Mouse (Mus musculus) granulocyte monocyte progenitor cell, adult 5-6 weeks (primary cell): ENCODE data around the gene Olfr920. TPM values are rescaled to one million over a fixed set of nuclear protein-coding genes. Genes with fewer than 3 reads are reported as not detected.

Experiments used
- ATAC-seq: replicated peaks from 2 replicates; pipeline ENCODE4 v1.8.0; 2016; ENCODE audit warnings: mild to moderate bottlenecking, moderate TSS enrichment, inconsistent platforms; ENCODE audit not compliant: poor library complexity, severe bottlenecking
- total RNA-seq, 2 experiments: library from RNA; stranded (forward) in 1 of 2; stranded (reverse) in 1 of 2; fragments of 200-712, 200-1000 nt in 1 of 2; fragments of >200 nt in 1 of 2; fragmentation: Nextera tagmentation in 1 of 2; gene quantifications; 2 replicates each; pipeline ENCODE4 v1.2.3; 2014 to 2017

Olfr920 gene
- total RNA-seq (2014; fragmentation: Nextera tagmentation): not detected in 2 replicates
- total RNA-seq (2017): 0.15 and 0.17 TPM in 2 replicates

- no peak for ATAC-seq
These were observed at the start of gene Olfr920 for GRCm38 (mm10) chr9:38751999-38752398. TSS of gene Olfr920 (plus strand) at chr9:38752299.

GRCm38 (mm10) chr9:38718102-38718501, 34.0 kb upstream of the Olfr920 start, which contains the start of gene Vwa5a:
TSS of gene Vwa5a (plus strand) at chr9:38718268.
- ATAC-seq: peak; percentile 87

GRCm38 (mm10) chr9:38718927-38719441, 33.1 kb upstream of the Olfr920 start:
- peak; percentile 59 for ATAC-seq

GRCm38 (mm10) chr9:38724044-38724443, 28.1 kb upstream of the Olfr920 start:
- ATAC-seq: peak; percentile 36

- ATAC-seq: peak; percentile 99
These were observed 23.9 kb upstream of the Olfr920 start for GRCm38 (mm10) chr9:38728218-38728617.

GRCm38 (mm10) chr9:38741408-38741807, 10.7 kb upstream of the Olfr920 start:
- peak; percentile 91 for ATAC-seq

GRCm38 (mm10) chr9:38744619-38745315, 7.3 kb upstream of the Olfr920 start:
- no peak for ATAC-seq

GRCm38 (mm10) chr9:38772768-38773167, 20.7 kb downstream of the Olfr920 start, which contains the start of gene Olfr921:
TSS of gene Olfr921 (plus strand) at chr9:38773068.
- ATAC-seq: no peak

- no peak for ATAC-seq
These were observed 40.6 kb downstream of the Olfr920 start for GRCm38 (mm10) chr9:38792689-38793088.

GRCm38 (mm10) chr9:38805696-38806095, 53.6 kb downstream of the Olfr920 start:
- no peak for ATAC-seq

Other genes starting within 250 kb of the Olfr920 start
- not detected in 2 replicates for gene Olfr911-ps1, start 230.7 kb upstream of the Olfr920 start, total RNA-seq (2014; fragmentation: Nextera tagmentation)
- gene Olfr911-ps1, start 230.7 kb upstream of the Olfr920 start, total RNA-seq (2017): not detected in 2 replicates
- gene Olfr910, start 214.4 kb upstream of the Olfr920 start, total RNA-seq (2014; fragmentation: Nextera tagmentation): not detected in 2 replicates
- gene Olfr910, start 214.4 kb upstream of the Olfr920 start, total RNA-seq (2017): not detected in 2 replicates
- gene Olfr912, start 172.1 kb upstream of the Olfr920 start, total RNA-seq (2014; fragmentation: Nextera tagmentation): not detected in 2 replicates
- not detected in 2 replicates for gene Olfr912, start 172.1 kb upstream of the Olfr920 start, total RNA-seq (2017)
- not detected in 2 replicates for gene Olfr913, start 159.5 kb upstream of the Olfr920 start, total RNA-seq (2014; fragmentation: Nextera tagmentation)
- gene Olfr913, start 159.5 kb upstream of the Olfr920 start, total RNA-seq (2017): not detected in 2 replicates
- not detected in 2 replicates for gene Olfr914, start 147.2 kb upstream of the Olfr920 start, total RNA-seq (2014; fragmentation: Nextera tagmentation)
- gene Olfr914, start 147.2 kb upstream of the Olfr920 start, total RNA-seq (2017): not detected in 2 replicates
- gene Olfr916, start 92.4 kb upstream of the Olfr920 start, total RNA-seq (2014; fragmentation: Nextera tagmentation): not detected in 2 replicates
- not detected in 2 replicates for gene Olfr916, start 92.4 kb upstream of the Olfr920 start, total RNA-seq (2017)
- not detected in 2 replicates for gene Olfr917, start 86.5 kb upstream of the Olfr920 start, total RNA-seq (2014; fragmentation: Nextera tagmentation)
- not detected in 2 replicates for gene Olfr917, start 86.5 kb upstream of the Olfr920 start, total RNA-seq (2017)
- not detected in 2 replicates for gene Olfr918, start 77.7 kb upstream of the Olfr920 start, total RNA-seq (2014; fragmentation: Nextera tagmentation)
- gene Olfr918, start 77.7 kb upstream of the Olfr920 start, total RNA-seq (2017): not detected in 2 replicates
- gene Olfr919, start 48.6 kb upstream of the Olfr920 start, total RNA-seq (2014; fragmentation: Nextera tagmentation): not detected in 2 replicates
- gene Olfr919, start 48.6 kb upstream of the Olfr920 start, total RNA-seq (2017): not detected in 2 replicates
- gene Vwa5a, start 34.0 kb upstream of the Olfr920 start, total RNA-seq (2014; fragmentation: Nextera tagmentation): 23.6 and 28.5 TPM in 2 replicates
- gene Vwa5a, start 34.0 kb upstream of the Olfr920 start, total RNA-seq (2017): 35.2 and 37.1 TPM in 2 replicates
- gene Olfr921, start 20.8 kb downstream of the Olfr920 start, total RNA-seq (2014; fragmentation: Nextera tagmentation): not detected in 2 replicates
- not detected in 2 replicates for gene Olfr921, start 20.8 kb downstream of the Olfr920 start, total RNA-seq (2017)
- gene Olfr922, start 62.3 kb downstream of the Olfr920 start, total RNA-seq (2014; fragmentation: Nextera tagmentation): not detected in 2 replicates
- not detected in 2 replicates for gene Olfr922, start 62.3 kb downstream of the Olfr920 start, total RNA-seq (2017)
- not detected in 2 replicates for gene Olfr923, start 74.2 kb downstream of the Olfr920 start, total RNA-seq (2014; fragmentation: Nextera tagmentation)
- not detected in 2 replicates for gene Olfr923, start 74.2 kb downstream of the Olfr920 start, total RNA-seq (2017)
- gene Olfr924, start 92.2 kb downstream of the Olfr920 start, total RNA-seq (2014; fragmentation: Nextera tagmentation): not detected in 2 replicates
- not detected in 2 replicates for gene Olfr924, start 92.2 kb downstream of the Olfr920 start, total RNA-seq (2017)
- not detected in 2 replicates for gene Olfr26, start 102.8 kb downstream of the Olfr920 start, total RNA-seq (2014; fragmentation: Nextera tagmentation)
- gene Olfr26, start 102.8 kb downstream of the Olfr920 start, total RNA-seq (2017): not detected in 2 replicates
- gene Olfr926, start 124.8 kb downstream of the Olfr920 start, total RNA-seq (2014; fragmentation: Nextera tagmentation): not detected in 2 replicates
- gene Olfr926, start 124.8 kb downstream of the Olfr920 start, total RNA-seq (2017): not detected in 2 replicates
- gene Olfr930, start 177.5 kb downstream of the Olfr920 start, total RNA-seq (2014; fragmentation: Nextera tagmentation): not detected in 2 replicates
- not detected in 2 replicates for gene Olfr930, start 177.5 kb downstream of the Olfr920 start, total RNA-seq (2017)
- not detected in 2 replicates for gene Olfr933, start 220.0 kb downstream of the Olfr920 start, total RNA-seq (2014; fragmentation: Nextera tagmentation)
- not detected in 2 replicates for gene Olfr933, start 220.0 kb downstream of the Olfr920 start, total RNA-seq (2017)
- not detected in 2 replicates for gene Olfr934, start 236.0 kb downstream of the Olfr920 start, total RNA-seq (2014; fragmentation: Nextera tagmentation)
- not detected in 2 replicates for gene Olfr934, start 236.0 kb downstream of the Olfr920 start, total RNA-seq (2017)
- gene Olfr935, start 247.4 kb downstream of the Olfr920 start, total RNA-seq (2014; fragmentation: Nextera tagmentation): not detected in 2 replicates
- not detected in 2 replicates for gene Olfr935, start 247.4 kb downstream of the Olfr920 start, total RNA-seq (2017)